Mouse (Mus musculus) hindbrain, embryonic 13.5 days (tissue): ENCODE measurements at regions not wholly inside any gene's neighbourhood (a gene's known extent, or its start where the extent isn't known, plus 50 kb on each side); places are given as distances from the start of the nearest gene placed in this dataset.

ENCODE experiments used
- ATAC-seq: fragments of 200-750 bp; cut with Nextera tagmentation; 2 replicates; pipeline ENCODE4 v1.8.0; 2017; ENCODE audit warnings: moderate TSS enrichment; ENCODE audit not compliant: low FRiP score
- H3K27ac ChIP-seq: fragments of 300-500 bp; sonication (generic); 2 replicates; pipeline ENCODE4 v1.5.1; 2015; ENCODE audit warnings: inconsistent platforms, mild to moderate bottlenecking, moderate library complexity
- H3K27me3 ChIP-seq: fragments of 300-500 bp; sonication (generic); 2 replicates; pipeline ENCODE4 v1.6.1; 2015; ENCODE audit warnings: mild to moderate bottlenecking, inconsistent platforms
- H3K36me3 ChIP-seq: fragments of 300-500 bp; sonication (generic); 2 replicates; pipeline ENCODE4 v1.6.1; 2015; ENCODE audit warnings: mild to moderate bottlenecking, inconsistent platforms
- H3K4me1 ChIP-seq: fragments of 300-500 bp; sonication (generic); replicated peaks from 2 replicates; pipeline ENCODE4 v1.6.1; 2015; ENCODE audit warnings: inconsistent platforms
- H3K4me2 ChIP-seq: fragments of 300-500 bp; sonication (generic); 2 replicates; pipeline ENCODE4 v1.6.1; 2015; ENCODE audit warnings: inconsistent platforms, mild to moderate bottlenecking, moderate library complexity
- H3K4me3 ChIP-seq: fragments of 300-500 bp; sonication (generic); 2 replicates; pipeline ENCODE4 v1.5.1; 2015; ENCODE audit warnings: mild to moderate bottlenecking, inconsistent platforms
- H3K9ac ChIP-seq: fragments of 300-500 bp; sonication (generic); 2 replicates; pipeline ENCODE4 v1.6.1; 2015; ENCODE audit warnings: mild to moderate bottlenecking, inconsistent platforms
- H3K9me3 ChIP-seq: fragments of 300-500 bp; sonication (generic); 2 replicates; pipeline ENCODE4 v1.6.1; 2016; ENCODE audit warnings: inconsistent platforms
- WGBS: fragments of 180-500 bp; shearing (Covaris S2); methylation state at CpG from one replicate; pipeline ENCODE4 v1.1.7; 2015; 5-methylcytosine and 5-hydroxymethylcytosine counted together

GRCm38 (mm10) chr3:151192092-151192491 lies 245.6 kb upstream of the Adgrl4 start:
- Histone ChIP-seq H3K36me3 (no peaks in the 10 kb centered on the region), H3K9me3 (no peaks in the 10 kb centered on the region), H3K27me3 (no peaks in the 10 kb centered on the region), H3K4me1 (0 out of 2 replicates have a peak, but pooled peaks cover 4% of the 10 kb centered on the region), H3K4me3 (no peak overlapping the region), H3K9ac (no peak overlapping the region), H3K27ac (no peak overlapping the region), H3K4me2 (no peak overlapping the region)
- WGBS, result 88% methylated on average over 2 of the region's 2 CpGs
- no peak for ATAC-seq

- H3K9me3 ChIP-seq, result no peaks in the 10 kb centered on the region
- no peaks in the 10 kb centered on the region for H3K36me3 ChIP-seq
- H3K27me3 ChIP-seq, result no peaks in the 10 kb centered on the region
- no peak overlapping the region for H3K27ac ChIP-seq
- no peak overlapping the region for H3K4me2 ChIP-seq
- H3K4me1 ChIP-seq, result no peaks in the 10 kb centered on the region
- no peak overlapping the region for H3K9ac ChIP-seq
- ATAC-seq, result no peak
- H3K4me3 ChIP-seq, result no peak overlapping the region
- 85% methylated on average over 4 of the region's 4 CpGs for WGBS
Measured at GRCm38 (mm10) chr3:151210978-151211377, 226.7 kb upstream of the Adgrl4 start.

GRCm38 (mm10) chr3:151216764-151217502 lies 220.8 kb upstream of the Adgrl4 start:
- no peak overlapping the region for H3K27ac ChIP-seq
- WGBS, result 75% methylated on average over 3 of the region's 3 CpGs
- H3K4me1 ChIP-seq, result no peaks in the 10 kb centered on the region
- no peak overlapping the region for H3K4me3 ChIP-seq
- H3K4me2 ChIP-seq, result no peak overlapping the region
- H3K36me3 ChIP-seq, result no peaks in the 10 kb centered on the region
- ATAC-seq, result no peak
- no peaks in the 10 kb centered on the region for H3K27me3 ChIP-seq
- no peaks in the 10 kb centered on the region for H3K9me3 ChIP-seq
- no peak overlapping the region for H3K9ac ChIP-seq

DNA sequence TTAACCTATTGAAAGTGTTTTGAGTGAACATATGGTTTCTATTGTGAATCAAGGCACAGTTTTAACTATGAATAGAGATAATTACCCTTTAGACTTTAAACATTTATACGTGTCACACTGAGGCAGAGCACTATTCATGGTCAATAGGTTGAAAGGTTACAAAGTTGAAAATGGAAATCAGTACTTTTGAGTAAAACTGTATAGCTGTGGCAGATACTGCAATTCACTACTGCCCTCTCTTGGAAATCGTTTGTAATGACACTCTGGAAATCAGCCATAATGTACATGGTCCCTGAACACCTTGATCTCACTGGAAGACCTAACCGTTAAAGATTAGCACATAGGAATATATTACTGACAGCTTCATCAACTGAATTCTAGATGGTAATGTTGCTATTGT lies 215.3 kb upstream of the Adgrl4 start:
- H3K36me3 ChIP-seq, result no peaks in the 10 kb centered on the region
- no peak overlapping the region for H3K27ac ChIP-seq
- no peak for ATAC-seq
- no peak overlapping the region for H3K4me3 ChIP-seq
- no peaks in the 10 kb centered on the region for H3K4me1 ChIP-seq
- WGBS, result 13% methylated on average over 3 of the region's 3 CpGs
- no peaks in the 10 kb centered on the region for H3K27me3 ChIP-seq
- no peaks in the 10 kb centered on the region for H3K9me3 ChIP-seq
- no peak overlapping the region for H3K9ac ChIP-seq
- H3K4me2 ChIP-seq, result no peak overlapping the region

DNA sequence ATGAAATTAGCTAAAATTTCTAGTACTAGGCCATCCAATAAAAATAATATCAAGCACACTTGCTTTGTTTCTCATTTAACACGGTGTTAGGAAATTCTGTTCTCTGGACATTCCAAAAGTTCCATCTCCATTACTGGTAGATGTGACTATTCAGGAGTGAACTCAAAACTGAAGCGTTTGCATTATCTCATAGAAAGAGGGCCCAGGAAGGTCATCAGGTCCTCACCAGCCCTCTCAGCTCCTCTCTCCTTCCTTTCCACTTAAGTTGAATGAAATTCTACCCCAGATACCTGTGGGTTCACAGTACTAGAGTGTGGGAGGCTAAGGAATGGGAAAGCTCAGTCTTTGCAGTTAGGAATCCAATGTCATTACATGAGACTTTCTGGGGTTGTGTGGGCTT lies 185.2 kb upstream of the Adgrl4 start:
- Histone ChIP-seq H3K4me1 (no peaks in the 10 kb centered on the region), H3K36me3 (no peaks in the 10 kb centered on the region), H3K9ac (no peak overlapping the region), H3K4me2 (no peak overlapping the region), H3K27ac (no peak overlapping the region), H3K27me3 (no peaks in the 10 kb centered on the region), H3K9me3 (no peaks in the 10 kb centered on the region), H3K4me3 (no peak overlapping the region)
- ATAC-seq, result no peak
- WGBS, result 87% methylated on average over 2 of the region's 2 CpGs

- H3K9me3 ChIP-seq, result no peaks in the 10 kb centered on the region
- no peak for ATAC-seq
- H3K27me3 ChIP-seq, result no peaks in the 10 kb centered on the region
- 73% methylated on average over 3 of the region's 3 CpGs for WGBS
- H3K9ac ChIP-seq, result no peak overlapping the region
- H3K4me1 ChIP-seq, result no peaks in the 10 kb centered on the region
- no peak overlapping the region for H3K27ac ChIP-seq
- no peak overlapping the region for H3K4me2 ChIP-seq
- H3K36me3 ChIP-seq, result no peaks in the 10 kb centered on the region
- H3K4me3 ChIP-seq, result no peak overlapping the region
Measured at GRCm38 (mm10) chr3:151262821-151263220, 174.9 kb upstream of the Adgrl4 start.

- no peak overlapping the region for H3K4me2 ChIP-seq
- no peaks in the 10 kb centered on the region for H3K9me3 ChIP-seq
- ATAC-seq, result no peak
- no peaks in the 10 kb centered on the region for H3K36me3 ChIP-seq
- H3K27ac ChIP-seq, result no peak overlapping the region
- 28% methylated on average over 2 of the region's 2 CpGs for WGBS
- H3K4me3 ChIP-seq, result no peak overlapping the region
- H3K9ac ChIP-seq, result no peak overlapping the region
- H3K4me1 ChIP-seq, result no peaks in the 10 kb centered on the region
- no peaks in the 10 kb centered on the region for H3K27me3 ChIP-seq
Measured at GRCm38 (mm10) chr3:151265658-151266057, 172.0 kb upstream of the Adgrl4 start.

- 87% methylated on average over 2 of the region's 2 CpGs for WGBS
- ATAC-seq, result no peak
- Histone ChIP-seq H3K9me3 (no peaks in the 10 kb centered on the region), H3K27me3 (no peaks in the 10 kb centered on the region), H3K4me2 (no peak overlapping the region), H3K4me1 (no peaks in the 10 kb centered on the region), H3K4me3 (no peak overlapping the region), H3K36me3 (no peaks in the 10 kb centered on the region), H3K9ac (no peak overlapping the region), H3K27ac (no peak overlapping the region)
Measured at GRCm38 (mm10) chr3:151269514-151269913, 168.2 kb upstream of the Adgrl4 start.

- 96% methylated on average over 1 of the region's 1 CpGs for WGBS
- H3K4me3 ChIP-seq, result no peak overlapping the region
- H3K27me3 ChIP-seq, result no peaks in the 10 kb centered on the region
- H3K36me3 ChIP-seq, result no peaks in the 10 kb centered on the region
- H3K9me3 ChIP-seq, result no peaks in the 10 kb centered on the region
- no peak overlapping the region for H3K4me2 ChIP-seq
- no peak overlapping the region for H3K27ac ChIP-seq
- H3K4me1 ChIP-seq, result no peaks in the 10 kb centered on the region
- no peak for ATAC-seq
- H3K9ac ChIP-seq, result no peak overlapping the region
Measured at GRCm38 (mm10) chr3:151283829-151284228, 153.9 kb upstream of the Adgrl4 start.

DNA sequence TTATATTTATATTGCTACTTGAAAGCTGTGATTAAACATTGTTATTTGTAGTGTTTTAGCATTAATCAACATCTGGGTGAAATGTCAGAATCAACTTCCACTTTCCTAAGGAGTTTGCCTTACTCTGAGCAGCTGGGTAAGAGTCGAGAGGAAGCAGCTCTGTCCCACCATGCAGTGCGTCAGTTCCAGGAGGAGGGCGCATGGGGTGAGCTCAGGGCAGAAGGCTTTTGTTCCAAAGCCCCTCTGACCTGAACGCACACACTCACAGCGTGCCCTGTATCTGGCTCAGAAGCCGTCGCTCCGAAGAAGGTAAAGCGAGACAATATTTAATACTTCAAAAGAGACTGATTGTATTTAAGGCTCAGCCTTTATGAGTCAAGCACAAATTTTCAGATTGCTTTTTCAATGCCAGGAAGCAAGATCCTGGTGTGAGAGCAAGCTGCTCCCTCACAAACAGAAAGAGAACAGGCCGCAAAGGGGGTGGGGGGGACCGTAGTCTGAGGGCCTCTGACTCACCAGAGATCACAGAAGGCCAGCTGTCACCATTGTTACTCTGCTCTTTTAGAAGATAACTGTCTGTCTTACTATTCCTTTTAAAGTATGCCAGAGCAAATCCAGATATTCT lies 143.6 kb upstream of the Adgrl4 start:
- Histone ChIP-seq H3K9ac (no peak overlapping the region), H3K36me3 (no peaks in the 10 kb centered on the region), H3K27me3 (no peaks in the 10 kb centered on the region), H3K4me3 (no peak overlapping the region), H3K4me1 (peaks cover 13% of the 10 kb centered on the region), H3K9me3 (no peaks in the 10 kb centered on the region), H3K27ac (0 out of 2 replicates have a peak overlapping the region, but pooled peaks have one; percentile 2), H3K4me2 (no peak overlapping the region; the same call in 1 of the 2 replicates)
- WGBS, result 21% methylated on average over 11 of the region's 11 CpGs
- peak; percentile 72; the same call in 1 of the 2 replicates for ATAC-seq

- no peaks in the 10 kb centered on the region for H3K9me3 ChIP-seq
- no peaks in the 10 kb centered on the region for H3K27me3 ChIP-seq
- H3K27ac ChIP-seq, result no peak overlapping the region
- no peak overlapping the region for H3K4me2 ChIP-seq
- H3K9ac ChIP-seq, result no peak overlapping the region
- WGBS, result 68% methylated on average over 7 of the region's 7 CpGs
- ATAC-seq, result no peak
- H3K4me3 ChIP-seq, result no peak overlapping the region
- H3K4me1 ChIP-seq, result peaks cover 13% of the 10 kb centered on the region
- no peaks in the 10 kb centered on the region for H3K36me3 ChIP-seq
Measured at GRCm38 (mm10) chr3:151294606-151295005, 143.1 kb upstream of the Adgrl4 start.

DNA sequence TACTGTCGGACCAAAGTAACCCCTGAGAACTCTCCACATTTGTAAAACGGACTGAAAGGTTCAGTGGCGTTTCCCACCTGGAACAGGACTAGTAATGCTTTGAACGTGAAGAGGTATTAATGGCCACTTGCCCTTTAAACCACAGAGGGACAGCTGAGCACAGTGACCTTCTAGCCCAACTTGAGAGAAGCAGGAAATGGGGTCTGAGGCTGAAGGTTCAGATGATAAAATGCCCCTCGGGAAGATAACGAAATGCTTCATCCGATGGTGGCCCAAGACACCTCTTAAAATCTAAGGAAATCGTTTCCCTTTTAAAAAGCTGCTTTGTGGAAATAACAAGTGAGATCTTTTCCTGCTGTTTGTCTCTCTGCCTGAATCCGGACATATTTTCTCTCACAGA lies 142.7 kb upstream of the Adgrl4 start:
- H3K27ac ChIP-seq, result no peak overlapping the region
- no peak for ATAC-seq
- H3K9me3 ChIP-seq, result no peaks in the 10 kb centered on the region
- no peak overlapping the region for H3K9ac ChIP-seq
- 75% methylated on average over 9 of the region's 9 CpGs for WGBS
- H3K4me3 ChIP-seq, result no peak overlapping the region
- H3K4me1 ChIP-seq, result peaks cover 13% of the 10 kb centered on the region
- no peaks in the 10 kb centered on the region for H3K27me3 ChIP-seq
- no peaks in the 10 kb centered on the region for H3K36me3 ChIP-seq
- H3K4me2 ChIP-seq, result no peak overlapping the region

GRCm38 (mm10) chr3:151298325-151298724 lies 139.4 kb upstream of the Adgrl4 start:
- Histone ChIP-seq H3K27ac (no peak overlapping the region), H3K36me3 (no peaks in the 10 kb centered on the region), H3K4me3 (no peak overlapping the region), H3K27me3 (no peaks in the 10 kb centered on the region), H3K4me1 (peaks cover 10% of the 10 kb centered on the region), H3K9me3 (no peaks in the 10 kb centered on the region), H3K9ac (no peak overlapping the region), H3K4me2 (no peak overlapping the region)
- no peak for ATAC-seq
- 68% methylated on average over 2 of the region's 2 CpGs for WGBS
